Mouse (Mus musculus): ENCODE measurements around the gene Tead3.
A peak's percentile ranks its signal among the peaks of the same experiment; 100 is the strongest.
"Not testable (repeated sequence)": the region's sequence is repeated elsewhere in the genome, so short reads cannot be mapped to it uniquely, and the experiment has no call there.

Tead3 gene

DNA sequence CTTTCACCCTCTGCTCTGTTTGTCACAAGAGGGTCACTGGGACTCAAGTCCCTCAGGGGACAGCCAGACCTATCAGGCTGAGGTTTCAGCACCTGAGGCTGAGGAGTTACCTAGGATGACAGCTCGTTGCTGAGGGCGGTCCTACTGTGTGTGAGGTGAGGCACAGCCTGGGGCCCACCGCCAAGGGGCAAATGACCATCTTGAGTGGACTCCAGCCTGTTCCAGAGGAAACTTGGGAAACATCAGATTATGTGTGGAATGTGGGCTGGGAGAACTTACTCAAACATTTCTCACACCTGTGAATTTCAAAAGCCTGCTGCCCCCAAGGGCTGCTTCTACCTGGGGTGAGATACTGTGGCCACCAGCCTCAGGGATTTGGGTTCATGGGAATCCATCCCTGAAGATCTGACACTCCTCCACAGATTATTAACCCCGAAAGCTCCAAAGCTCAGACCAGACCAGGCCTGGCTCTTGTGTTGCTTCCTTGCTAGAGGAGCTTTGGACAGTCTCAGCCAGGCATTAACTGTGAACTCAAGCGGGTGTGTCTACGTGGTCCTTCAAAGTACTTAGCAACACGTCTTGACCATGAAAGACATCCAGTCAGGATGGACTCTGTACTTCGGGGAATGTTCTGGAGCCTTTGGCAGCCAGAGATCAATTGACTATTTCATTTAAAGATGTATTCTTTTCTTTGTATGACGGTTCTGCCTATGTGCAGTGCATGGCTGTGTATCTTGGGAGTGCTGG, 10.1 kb upstream of the Tead3 start:
- no peak for DNase-seq (ENCODE audit: low spot score)

DNA sequence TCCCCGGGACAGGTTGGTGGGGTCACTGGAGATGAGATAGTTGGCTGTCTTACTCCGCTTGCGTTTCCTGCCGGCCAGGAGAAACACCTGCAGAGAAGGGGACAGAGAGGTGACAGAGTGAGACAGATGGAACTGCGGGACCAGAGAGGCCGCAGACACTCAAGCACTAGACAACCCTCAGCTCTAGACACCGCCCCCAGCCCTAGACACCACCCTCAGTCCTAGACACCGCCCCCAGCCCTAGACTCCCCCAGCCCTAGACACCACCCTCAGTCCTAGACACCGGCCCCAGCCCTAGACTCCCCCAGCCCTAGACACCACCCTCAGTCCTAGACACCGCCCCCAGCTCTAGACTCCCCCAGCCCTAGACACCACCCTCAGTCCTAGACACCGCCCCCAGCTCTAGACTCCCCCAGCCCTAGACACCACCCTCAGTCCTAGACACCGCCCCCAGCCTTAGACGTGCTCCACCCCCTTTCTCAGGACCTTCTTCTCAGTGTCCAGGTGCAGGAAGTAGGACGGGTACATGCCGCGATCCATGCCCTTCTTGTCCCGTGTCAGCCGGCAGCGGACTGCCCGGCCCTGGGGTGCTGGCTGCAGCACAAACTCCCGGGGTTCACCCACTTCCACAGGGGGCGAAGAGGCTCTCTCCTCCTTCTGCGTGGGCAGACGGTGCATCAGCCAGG, 8.1 kb upstream of the Tead3 start:
- not testable (repeated sequence) for DNase-seq (ENCODE audit: low spot score)

DNA sequence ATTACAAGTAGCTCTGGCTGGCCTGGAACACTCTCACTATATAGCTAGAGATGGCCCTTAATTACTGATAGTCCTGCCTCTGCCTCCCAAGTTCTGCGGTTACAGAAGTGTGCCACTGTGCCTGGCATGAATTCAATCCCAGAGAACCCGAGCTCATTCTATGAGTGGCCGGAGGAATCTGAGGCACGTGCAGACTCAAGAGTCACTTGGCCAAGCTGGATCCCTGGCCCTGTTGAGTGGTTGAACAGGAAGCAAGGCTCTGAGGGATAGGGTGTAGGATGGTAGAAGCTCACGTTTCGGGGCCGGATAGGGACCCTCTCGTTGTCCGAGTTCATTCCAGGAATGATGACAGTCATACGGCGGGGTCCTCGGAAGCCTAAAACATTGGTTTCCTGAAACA, 5.3 kb upstream of the Tead3 start:
- DNase-seq (ENCODE audit: low spot score), result no peak

- DNase-seq (ENCODE audit: low spot score), result no peak
These were observed 1.4 kb upstream of the Tead3 start for GRCm38 (mm10) chr17:28352018-28352417.

DNA sequence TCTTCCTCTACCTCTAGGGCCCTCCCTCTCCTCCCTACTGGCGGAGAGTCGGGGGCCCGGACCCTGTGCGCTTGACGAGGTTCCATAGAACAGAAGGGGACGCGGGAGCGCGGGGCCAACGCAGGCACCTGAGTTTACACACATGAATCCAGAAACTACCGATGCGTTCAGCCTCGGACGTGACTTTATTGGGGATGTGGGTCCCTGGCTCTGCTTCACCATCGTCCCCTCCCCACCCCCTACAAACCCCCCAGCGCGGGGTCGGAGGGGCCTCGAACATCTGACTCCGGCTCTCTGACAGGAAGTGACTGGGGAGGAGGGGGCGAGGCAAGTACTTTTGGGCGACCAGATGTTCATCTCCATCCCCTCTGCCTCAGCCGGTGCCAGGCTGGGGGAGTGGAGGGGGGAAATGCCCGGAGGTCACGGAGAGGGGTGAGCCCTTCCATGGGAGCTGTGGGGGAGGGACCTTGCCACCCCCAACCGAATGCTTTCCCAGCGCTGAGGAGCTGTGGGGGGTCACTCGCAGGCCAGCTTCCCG, 805 bp upstream of the Tead3 start:
- DNase-seq (ENCODE audit: low spot score), result no peak

DNA sequence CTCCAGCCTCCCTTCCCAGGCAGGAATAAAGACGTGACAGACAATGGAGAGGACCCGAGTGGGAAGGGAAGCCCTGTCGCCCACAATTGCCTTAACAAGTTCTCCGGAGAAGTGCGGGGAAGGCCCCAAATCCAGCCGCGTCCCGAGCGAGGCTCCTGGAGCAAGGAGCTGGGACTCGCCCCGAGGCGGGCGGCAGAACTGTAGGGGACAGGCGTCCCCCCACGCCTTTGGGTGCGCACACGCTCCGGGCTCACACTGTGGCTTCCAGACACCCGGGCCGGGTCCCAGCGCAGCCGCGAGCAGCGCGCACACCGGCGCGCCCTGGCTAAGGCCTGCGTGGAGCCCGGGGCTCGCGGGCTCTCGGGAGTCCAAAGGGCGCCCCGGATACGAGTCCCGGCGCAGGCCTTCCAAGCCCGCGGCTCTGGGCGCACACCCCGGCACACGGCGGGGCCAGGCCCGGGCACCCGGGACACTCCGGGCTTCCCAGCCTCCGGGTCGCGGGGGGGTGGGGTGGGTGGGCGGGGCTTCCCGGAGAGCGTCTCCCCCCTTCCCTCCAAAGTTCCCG, 634 bp downstream of the Tead3 start:
- DNase-seq (ENCODE audit: low spot score), result no peak

GRCm38 (mm10) chr17:28349264-28349880, 1.2 kb downstream of the Tead3 start:
- DNase-seq (ENCODE audit: low spot score), result no peak

DNA sequence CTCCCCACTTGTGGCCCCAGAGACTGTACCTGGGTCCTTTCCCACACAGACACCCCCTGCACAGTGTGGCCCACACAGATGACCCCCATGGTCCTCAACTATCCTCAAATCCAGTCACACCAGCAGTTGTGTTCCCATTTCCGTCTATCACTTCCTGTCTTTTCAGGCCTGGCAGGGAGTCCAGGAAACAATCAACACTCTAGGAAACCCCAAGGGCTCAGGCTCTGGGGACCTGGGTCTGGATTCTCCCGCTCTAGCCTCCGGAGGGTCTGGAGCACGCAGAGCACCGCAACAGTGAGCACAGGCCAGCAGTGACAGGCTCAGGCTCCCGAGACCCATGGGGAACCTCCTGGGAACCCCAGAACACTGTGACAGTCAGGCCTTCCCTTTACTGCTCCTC, 2.4 kb downstream of the Tead3 start:
- DNase-seq (ENCODE audit: low spot score), result no peak

- no peak for DNase-seq (ENCODE audit: low spot score)
These were observed 3.3 kb downstream of the Tead3 start for GRCm38 (mm10) chr17:28347327-28347726.

DNA sequence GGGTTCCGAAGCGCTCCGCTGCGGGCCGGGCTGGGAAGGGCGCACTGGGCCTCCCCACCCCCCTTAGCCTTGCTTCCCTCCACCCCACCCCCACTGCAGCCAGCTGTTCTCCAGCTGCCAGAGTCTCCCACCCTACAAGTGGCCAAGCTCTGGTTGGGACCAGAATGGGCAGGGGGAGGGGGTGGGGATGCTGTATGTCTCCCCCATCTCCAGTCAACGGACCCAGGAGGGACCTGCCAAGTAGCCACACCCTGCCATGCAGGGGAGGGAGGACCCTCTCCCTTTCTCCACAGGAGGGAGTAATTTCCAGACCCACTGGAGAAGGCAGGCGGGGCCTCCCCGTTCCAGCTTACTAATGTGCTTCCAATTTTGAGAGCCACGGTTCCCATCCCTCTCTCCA, 4.7 kb downstream of the Tead3 start:
- DNase-seq (ENCODE audit: low spot score), result no peak

GRCm38 (mm10) chr17:28345271-28345721, 5.3 kb downstream of the Tead3 start:
- DNase-seq (ENCODE audit: low spot score), result no peak

- DNase-seq (ENCODE audit: low spot score), result no peak
These were observed 5.9 kb downstream of the Tead3 start for GRCm38 (mm10) chr17:28344670-28345069.

DNA sequence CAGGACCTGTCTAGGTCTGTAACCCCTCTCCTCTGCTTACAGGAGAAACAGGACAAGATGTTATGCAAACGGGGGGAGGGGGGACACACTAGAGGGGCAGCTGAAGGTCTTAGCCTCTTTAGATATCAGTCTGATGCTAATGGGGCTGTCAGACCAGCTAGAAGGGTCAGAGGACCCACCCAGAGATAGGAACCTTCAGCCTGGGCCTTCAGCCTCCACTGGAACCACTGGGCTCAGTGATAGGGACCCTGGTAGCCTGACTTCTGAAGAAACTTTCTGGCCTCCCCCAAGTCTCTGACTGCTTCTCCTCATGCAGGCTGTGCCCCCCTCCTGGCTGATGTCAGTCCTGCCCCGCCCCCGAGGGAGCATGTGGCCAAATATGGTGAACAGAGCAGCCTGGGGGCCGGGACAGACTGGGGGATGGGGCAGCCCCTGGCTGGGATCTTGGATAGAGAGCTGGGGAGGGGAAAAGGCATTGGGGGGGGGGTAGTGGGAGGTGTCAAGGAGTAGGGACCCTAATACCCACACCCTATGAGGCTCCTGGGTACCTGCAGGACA, 6.5 kb downstream of the Tead3 start:
- DNase-seq (ENCODE audit: low spot score), result no peak

DNA sequence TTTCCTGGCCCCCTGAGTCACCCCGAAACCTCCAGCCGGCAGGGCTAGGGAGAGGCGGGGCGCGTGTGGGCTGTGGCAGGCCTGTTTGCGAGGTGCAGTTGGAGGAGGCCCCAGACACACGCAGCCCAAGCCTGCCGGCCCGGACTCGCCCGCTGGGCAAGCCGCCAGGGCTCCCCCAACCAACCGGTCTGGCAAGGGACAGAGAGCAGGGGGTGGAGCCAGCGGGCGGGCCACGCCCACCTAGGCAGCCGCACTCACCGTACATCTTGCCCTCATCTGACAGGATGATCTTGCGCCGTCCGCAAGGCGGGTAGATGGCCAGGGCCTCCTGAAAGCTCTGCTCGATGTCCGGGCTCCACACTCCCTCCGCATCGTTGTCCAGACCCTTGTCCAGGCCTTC, 9.5 kb downstream of the Tead3 start:
- peak; percentile 92 for DNase-seq (ENCODE audit: low spot score)

- no peak for DNase-seq (ENCODE audit: low spot score)
These were observed 10.0 kb downstream of the Tead3 start for GRCm38 (mm10) chr17:28340578-28340977.

GRCm38 (mm10) chr17:28337547-28337946, 13.1 kb downstream of the Tead3 start:
- no peak for DNase-seq (ENCODE audit: low spot score)

DNA sequence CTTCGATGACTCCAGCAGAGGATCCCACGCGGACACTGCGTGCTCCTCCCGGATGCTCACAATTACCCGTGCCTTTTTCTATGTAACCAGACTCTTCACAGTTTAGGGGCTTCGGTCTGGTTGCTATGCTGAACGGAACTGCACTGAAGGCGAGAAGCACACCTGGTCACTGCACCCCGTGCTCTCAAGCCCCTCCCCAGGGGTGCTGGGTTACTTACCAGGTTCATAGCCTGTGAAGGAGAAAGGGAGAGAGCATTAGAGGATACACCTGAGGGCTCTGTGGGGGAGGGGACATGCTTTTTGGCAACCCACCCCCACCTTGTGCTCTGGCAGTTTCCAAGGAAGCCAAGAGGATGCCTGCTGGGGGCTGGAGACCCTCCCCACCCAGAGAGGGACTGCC, 15.3 kb downstream of the Tead3 start:
- DNase-seq (ENCODE audit: low spot score), result no peak

- DNase-seq (ENCODE audit: low spot score), result no peak
These were observed 17.6 kb downstream of the Tead3 start for GRCm38 (mm10) chr17:28332915-28333546.

DNA sequence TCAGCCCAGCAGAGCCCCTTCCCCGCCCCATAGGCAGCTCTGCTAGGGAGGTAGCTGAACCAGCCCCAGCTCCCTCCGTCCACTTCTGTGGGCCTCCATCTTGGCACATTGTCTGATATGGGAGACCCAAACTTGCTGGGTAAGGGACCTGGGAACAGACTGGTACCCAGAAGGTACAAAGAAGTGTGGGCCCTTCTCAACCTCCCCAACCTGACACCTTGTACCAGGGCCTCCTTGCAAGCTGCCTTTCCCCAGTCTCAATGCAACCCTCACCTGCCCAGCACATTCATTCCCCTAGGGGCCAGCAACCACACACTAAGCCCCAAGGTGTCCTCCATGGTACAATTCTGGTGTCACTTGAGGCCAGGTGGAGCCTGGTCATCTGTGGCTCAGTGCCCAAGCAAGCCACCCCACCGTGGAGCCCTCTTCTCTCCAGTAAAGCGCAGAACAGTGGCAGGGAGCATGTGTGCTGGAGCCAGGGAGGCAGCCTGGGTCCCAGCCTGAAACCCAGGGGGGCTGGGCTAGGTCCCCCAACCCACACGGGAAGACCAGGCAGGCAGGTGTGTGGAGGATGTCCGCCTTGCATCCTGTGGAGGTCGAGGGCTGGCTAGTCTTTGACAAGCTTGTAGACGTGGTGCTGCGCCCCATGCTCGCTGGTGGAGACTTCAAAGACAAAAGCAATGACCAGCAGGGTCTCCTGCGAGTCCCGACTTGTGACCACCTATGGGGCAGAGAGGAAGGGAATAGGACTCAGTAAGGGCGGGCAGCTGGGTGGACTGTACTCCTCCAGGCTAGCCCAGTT, 18.3 kb downstream of the Tead3 start:
- DNase-seq (ENCODE audit: low spot score), result no peak

DNA sequence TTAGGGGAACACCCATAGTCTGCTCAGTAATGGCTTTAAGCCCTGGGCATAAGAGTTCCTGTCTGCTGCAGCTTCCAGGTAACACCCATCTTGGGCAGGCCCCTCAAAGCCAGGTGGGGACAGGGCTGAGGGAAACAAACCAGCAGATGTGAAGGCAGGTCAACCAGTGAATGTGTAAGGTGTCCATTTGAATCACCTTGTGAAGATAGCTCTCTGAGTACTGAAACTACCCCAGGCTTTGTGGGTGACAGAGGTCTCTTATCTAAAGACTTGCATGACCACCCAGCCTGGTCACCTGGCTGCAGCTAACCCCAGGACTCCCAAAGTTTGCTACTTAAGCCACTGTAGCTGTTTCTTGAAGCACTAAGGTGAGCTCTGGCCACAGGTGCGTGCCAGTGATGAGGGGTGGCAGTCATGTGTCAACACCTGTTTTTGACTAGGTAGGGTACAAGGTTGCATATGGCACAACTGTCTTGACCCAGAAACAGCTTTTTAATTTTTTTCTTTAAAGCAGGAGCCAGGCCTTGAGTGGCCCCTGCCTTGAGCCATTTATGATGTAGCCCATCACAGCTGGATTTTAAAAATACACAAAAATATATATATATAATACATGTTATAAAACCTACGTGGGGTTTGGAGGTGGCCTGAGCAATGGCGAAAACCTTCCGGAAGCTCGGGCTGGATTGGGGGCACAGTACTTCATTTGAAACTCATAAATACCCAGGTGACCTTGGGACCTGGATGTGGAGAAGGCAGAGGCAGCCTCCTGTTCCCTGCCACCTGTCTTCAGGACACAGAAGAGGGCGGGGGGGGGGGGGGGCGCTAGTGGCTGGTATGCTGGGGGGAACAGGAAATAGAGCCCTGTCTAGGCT, 19.1 kb downstream of the Tead3 start:
- no peak for DNase-seq (ENCODE audit: low spot score)
